Mouse (Mus musculus) midbrain, embryonic 10.5 days (tissue): ENCODE measurements at regions not wholly inside any gene's neighbourhood (a gene's known extent, or its start where the extent isn't known, plus 50 kb on each side); places are given as distances from the start of the nearest gene placed in this dataset.

Source experiments
- DNase-seq: peaks from one replicate; pipeline ENCODE4 v3.0.0-alpha.2; 2017; ENCODE audit warnings: low spot score
- H3K27ac ChIP-seq: fragments of 300-500 bp; sonication (generic); replicated peaks from 2 replicates; pipeline ENCODE4 v1.5.1; 2016; ENCODE audit warnings: mild to moderate bottlenecking
- H3K27me3 ChIP-seq: fragments of 300-500 bp; sonication (generic); 2 replicates; pipeline ENCODE4 v1.6.1; 2016; ENCODE audit warnings: low read depth, mild to moderate bottlenecking; ENCODE audit not compliant: poor library complexity, severe bottlenecking
- H3K36me3 ChIP-seq: fragments of 300-500 bp; sonication (generic); 2 replicates; pipeline ENCODE4 v1.6.1; 2016; ENCODE audit warnings: mild to moderate bottlenecking, moderate library complexity
- H3K4me1 ChIP-seq: fragments of 300-500 bp; sonication (generic); 2 replicates; pipeline ENCODE4 v1.6.1; 2016
- H3K4me3 ChIP-seq: fragments of 300-500 bp; sonication (generic); 2 replicates; pipeline ENCODE4 v1.5.1; 2016; ENCODE audit warnings: mild to moderate bottlenecking, moderate library complexity
- H3K9me3 ChIP-seq: fragments of 300-500 bp; sonication (generic); replicated peaks from 2 replicates; pipeline ENCODE4 v1.6.1; 2016; ENCODE audit warnings: mild to moderate bottlenecking
- WGBS: fragments of 180-500 bp; shearing (Covaris S2); methylation state at CpG from one replicate; pipeline ENCODE4 v1.1.7; 2016; 5-methylcytosine and 5-hydroxymethylcytosine counted together

DNA sequence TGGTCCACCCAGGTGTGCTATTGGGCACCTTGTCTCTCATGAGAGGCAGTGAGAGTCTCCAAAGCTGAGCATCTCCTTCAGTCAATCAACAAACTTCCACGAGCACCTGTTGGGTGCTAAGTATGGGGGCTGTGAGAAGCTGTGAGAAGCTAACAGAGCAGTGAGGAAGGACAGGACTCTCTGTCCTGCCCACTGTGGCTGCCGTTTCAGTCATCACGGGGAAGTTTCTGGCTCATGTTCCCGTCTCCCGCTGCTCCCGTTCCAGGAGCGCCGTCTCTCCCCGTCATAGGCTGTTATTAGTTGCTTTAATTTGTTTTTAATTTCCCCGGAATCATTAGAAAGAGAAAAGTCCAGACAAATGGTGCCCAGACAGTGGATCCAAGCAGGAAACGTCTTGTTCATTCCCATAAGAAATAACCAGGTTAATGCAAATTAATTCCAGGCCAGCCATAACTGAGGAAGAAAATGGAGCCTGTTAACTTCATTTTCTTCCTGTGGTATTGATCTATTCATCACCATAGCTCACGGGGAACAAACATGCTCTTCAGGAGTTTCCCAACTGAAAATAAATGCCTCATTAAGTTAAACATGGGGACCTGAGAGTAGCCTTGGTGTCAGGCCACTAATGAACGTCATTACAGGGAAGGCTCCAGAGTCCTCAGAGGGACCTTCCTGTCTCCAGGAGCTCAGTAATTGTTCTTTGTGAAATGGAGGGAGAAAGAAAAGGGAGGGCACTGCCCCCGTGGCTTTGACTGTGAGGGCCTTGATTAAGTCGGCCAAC lies 70.3 kb downstream of the Matn1 start:
- no peaks in the 10 kb centered on the region for H3K36me3 ChIP-seq
- H3K27ac ChIP-seq: peak overlapping the region; percentile 69
- 69% methylated on average over 15 of the region's 15 CpGs for WGBS
- H3K4me3 ChIP-seq: no peak overlapping the region
- H3K4me1 ChIP-seq: peaks cover 31% of the 10 kb centered on the region
- DNase-seq: no peak
- no peaks in the 10 kb centered on the region; the same call in 1 of the 2 replicates for H3K9me3 ChIP-seq
- peaks cover 7% of the 10 kb centered on the region for H3K27me3 ChIP-seq

DNA sequence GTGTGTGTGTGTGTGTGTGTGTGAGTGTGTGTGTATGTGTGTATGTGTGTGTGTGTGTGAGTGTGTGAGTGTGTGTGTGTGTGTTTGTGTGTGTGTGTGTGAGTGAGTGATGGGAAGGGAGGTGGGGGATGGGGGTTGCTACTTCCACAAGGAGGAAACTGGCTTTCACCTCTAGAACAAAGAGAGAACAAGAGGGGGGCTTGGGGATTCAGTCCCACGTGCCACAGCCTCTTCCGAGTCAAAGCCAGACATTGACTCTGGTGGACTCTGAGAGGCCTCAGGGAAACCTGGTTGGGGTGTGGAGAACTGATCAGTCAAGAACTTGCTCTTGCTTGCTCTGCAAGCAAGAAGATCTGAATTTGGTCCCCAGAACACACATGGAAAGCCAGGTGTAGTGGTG lies 71.0 kb downstream of the Matn1 start:
- Histone ChIP-seq H3K9me3 (no peaks in the 10 kb centered on the region; the same call in 1 of the 2 replicates), H3K36me3 (no peaks in the 10 kb centered on the region), H3K4me1 (peaks cover 24% of the 10 kb centered on the region), H3K4me3 (no peak overlapping the region), H3K27me3 (peaks cover 6% of the 10 kb centered on the region; the same call in 1 of the 2 replicates), H3K27ac (peak overlapping the region; percentile 69)
- 30% methylated on average over 2 of the region's 2 CpGs for WGBS
- DNase-seq: no peak

DNA sequence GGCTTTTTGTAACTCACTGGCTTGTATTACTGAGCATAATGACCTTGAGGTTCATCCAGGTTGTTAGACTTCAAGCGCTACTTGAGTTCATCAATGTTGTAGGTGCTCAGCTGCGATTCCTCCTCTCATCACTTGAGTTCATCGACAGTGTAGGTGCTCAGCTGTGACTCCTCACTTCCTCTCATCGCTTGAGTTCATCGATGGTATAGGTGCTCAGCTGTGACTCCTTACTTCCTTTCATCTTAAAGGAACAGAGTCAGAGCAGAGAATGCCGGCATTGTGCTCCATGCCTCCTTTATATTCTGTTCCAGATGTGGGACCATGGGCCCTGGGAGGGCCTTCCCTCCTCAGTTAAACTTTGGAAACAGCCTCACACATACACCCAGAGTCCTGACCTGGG lies 79.4 kb downstream of the Matn1 start:
- 60% methylated on average over 6 of the region's 6 CpGs for whole genome bisulfite sequencing
- Histone ChIP-seq H3K27me3 (no peaks in the 10 kb centered on the region), H3K4me1 (no peaks in the 10 kb centered on the region), H3K27ac (no peak overlapping the region), H3K9me3 (no peaks in the 10 kb centered on the region; the same call in 1 of the 2 replicates), H3K36me3 (no peaks in the 10 kb centered on the region), H3K4me3 (no peak overlapping the region)
- DNase-seq: no peak

DNA sequence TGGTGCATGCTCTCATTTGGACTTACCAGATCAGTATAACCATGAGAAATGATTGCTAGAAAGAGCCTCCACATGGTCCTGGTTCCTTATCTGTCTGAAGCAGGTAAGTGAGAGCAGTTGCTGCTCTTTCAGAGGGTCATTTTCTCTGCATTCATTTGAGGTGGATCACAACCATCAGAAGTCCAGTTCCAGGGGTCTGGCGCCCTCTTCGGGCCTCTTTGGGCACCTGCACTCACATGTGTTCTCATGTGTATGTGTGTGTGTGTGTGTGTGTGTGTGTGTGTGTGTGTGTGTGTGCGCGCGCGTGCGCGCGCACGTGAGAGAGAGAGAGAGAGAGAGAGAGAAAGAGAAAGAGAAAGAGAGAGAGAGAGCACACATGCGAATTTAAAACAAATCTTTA lies 92.1 kb downstream of the Matn1 start:
- H3K4me1 ChIP-seq: peaks cover 21% of the 10 kb centered on the region
- H3K9me3 ChIP-seq: no peaks in the 10 kb centered on the region
- no peak overlapping the region for H3K27ac ChIP-seq
- WGBS: 85% methylated on average over 11 of the region's 11 CpGs
- 0 out of 2 replicates have a peak, but pooled peaks cover 5% of the 10 kb centered on the region for H3K27me3 ChIP-seq
- H3K36me3 ChIP-seq: no peaks in the 10 kb centered on the region
- no peak overlapping the region for H3K4me3 ChIP-seq
- no peak for DNase-seq

DNA sequence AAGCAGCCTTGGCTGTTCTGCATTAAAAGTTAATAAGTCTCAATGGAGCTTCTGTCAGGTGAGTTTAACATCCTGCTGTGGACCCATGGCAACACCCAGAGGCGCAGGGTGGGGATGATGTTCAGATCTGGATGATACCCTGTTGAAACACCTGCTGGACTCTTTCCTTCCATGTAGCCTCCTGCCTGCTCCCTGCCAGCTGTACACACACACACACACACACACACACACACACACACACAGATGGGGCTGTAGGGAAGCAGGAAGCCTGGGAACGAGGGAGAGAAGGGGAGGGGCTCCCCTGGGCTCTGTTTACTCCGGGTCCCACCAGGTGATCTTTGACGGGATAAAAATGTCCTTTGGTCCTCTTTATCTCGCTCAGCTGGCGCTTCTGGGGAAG lies 93.0 kb downstream of the Matn1 start:
- DNase-seq: no peak
- Histone ChIP-seq H3K36me3 (no peaks in the 10 kb centered on the region), H3K27me3 (no peaks in the 10 kb centered on the region), H3K27ac (0 out of 2 replicates have a peak overlapping the region, but pooled peaks have one; percentile 13), H3K4me3 (no peak overlapping the region), H3K4me1 (peaks cover 21% of the 10 kb centered on the region), H3K9me3 (no peaks in the 10 kb centered on the region)
- 15% methylated on average over 6 of the region's 6 CpGs for WGBS

DNA sequence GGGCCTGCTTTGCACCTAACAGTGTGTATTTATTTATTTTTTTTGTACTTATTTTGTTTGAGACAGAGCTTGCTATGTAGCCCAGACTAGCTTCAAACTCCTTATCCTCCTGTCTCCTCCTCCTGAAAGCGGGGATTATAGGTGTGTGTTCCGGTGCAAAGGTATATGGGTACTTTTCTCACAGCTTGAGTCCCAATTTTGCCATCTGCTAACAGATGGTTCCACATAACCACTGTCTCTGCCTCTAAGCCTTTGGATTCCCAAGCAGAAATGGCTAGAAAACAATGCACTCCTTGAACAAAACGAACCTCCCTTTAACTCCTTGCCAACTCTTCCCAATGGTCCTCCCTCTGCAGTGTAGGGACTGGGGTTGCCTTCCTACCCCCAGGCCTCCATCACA lies 95.5 kb downstream of the Matn1 start:
- 85% methylated on average over 3 of the region's 3 CpGs for WGBS
- H3K4me3 ChIP-seq: no peak overlapping the region

DNA sequence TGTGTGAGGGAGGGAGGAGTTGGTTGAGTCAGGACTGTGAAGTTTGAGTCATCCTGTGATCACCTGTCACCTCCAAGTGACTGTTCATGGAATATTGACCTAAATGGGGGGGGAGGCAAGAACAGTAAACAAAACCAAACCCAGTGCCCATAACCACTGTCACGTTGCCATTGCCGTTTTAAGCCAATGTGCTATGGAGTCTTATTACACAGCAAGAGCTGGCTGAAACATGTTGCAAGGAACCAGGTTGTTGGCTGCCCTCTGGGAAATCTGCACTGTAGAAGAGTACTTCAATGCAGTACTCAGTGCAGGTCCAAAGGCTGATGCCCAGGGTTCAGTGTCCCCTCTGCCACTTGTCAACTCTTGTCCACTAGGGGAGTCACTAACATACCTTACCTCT lies 97.0 kb downstream of the Matn1 start:
- 92% methylated on average over 2 of the region's 2 CpGs for WGBS
- no peak overlapping the region for H3K4me3 ChIP-seq
- H3K27me3 ChIP-seq: no peaks in the 10 kb centered on the region
- H3K9me3 ChIP-seq: no peaks in the 10 kb centered on the region
- peaks cover 24% of the 10 kb centered on the region for H3K4me1 ChIP-seq
- H3K36me3 ChIP-seq: no peaks in the 10 kb centered on the region
- H3K27ac ChIP-seq: no peak overlapping the region
- DNase-seq: no peak

More for the DNA sequence above, 95.5 kb downstream of the Matn1 start:
- no peak for DNase-seq
- Histone ChIP-seq H3K27me3 (no peaks in the 10 kb centered on the region), H3K4me1 (peaks cover 21% of the 10 kb centered on the region), H3K36me3 (no peaks in the 10 kb centered on the region), H3K27ac (no peak overlapping the region), H3K9me3 (no peaks in the 10 kb centered on the region)

DNA sequence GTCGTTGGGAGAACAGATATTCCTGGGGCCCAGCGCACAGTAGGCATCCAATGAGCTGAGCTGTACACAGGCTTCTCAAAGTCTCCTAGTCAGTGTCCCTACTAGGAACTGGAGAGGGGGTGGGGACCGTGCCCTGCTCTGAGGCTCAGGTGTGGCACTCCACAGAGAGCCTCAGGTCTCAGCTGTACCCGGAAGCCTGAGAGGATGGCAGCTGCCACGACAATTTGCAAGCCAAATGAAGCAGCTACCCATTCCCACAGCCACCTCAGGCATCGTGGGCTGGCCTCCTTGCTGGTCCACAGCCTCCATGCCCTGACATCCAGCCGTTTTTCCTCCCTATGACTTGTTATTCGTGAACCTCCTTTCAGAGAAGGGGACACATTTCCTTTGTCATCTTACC lies 101.9 kb downstream of the Matn1 start:
- no peak for DNase-seq
- no peak overlapping the region for H3K27ac ChIP-seq
- no peaks in the 10 kb centered on the region for H3K27me3 ChIP-seq
- H3K36me3 ChIP-seq: no peaks in the 10 kb centered on the region
- no peak overlapping the region for H3K4me3 ChIP-seq
- 54% methylated on average over 8 of the region's 8 CpGs for WGBS
- H3K9me3 ChIP-seq: no peaks in the 10 kb centered on the region
- peaks cover 11% of the 10 kb centered on the region for H3K4me1 ChIP-seq

DNA sequence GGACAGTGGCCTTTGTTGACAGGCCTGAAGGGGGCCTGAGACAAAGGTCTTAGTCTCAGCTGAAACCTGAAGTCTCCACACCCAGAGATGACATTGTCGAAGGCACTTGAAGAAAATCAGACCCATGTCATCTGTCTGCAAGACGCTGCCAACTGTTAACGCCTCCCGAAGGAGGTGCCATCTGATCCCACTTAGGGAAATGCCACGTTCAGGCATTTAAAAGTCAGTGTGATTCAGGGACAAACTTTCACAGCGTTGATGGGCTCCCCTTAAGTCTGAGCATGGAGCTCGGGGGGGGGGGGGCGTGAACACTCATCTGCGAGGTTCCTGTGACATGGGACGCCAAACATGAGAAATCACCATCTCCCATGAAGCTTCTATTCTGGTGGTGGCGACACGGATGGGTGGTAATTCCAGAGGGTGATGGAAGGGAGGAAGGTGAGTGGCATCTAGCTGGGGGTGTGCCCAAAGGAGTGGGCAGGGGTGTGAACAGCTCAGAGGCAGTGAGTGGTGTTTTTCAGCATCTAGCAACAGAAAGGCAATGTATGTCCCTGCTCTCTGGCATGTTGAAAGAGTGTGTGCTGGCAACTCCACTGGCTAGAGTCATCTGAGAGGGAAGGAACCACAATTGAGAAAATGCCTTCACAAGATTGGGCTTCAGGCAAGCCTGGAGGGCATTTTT lies 102.9 kb downstream of the Matn1 start:
- Histone ChIP-seq H3K27me3 (no peaks in the 10 kb centered on the region), H3K4me1 (peaks cover 11% of the 10 kb centered on the region), H3K27ac (no peak overlapping the region), H3K36me3 (no peaks in the 10 kb centered on the region), H3K9me3 (no peaks in the 10 kb centered on the region), H3K4me3 (no peak overlapping the region)
- 82% methylated on average over 12 of the region's 12 CpGs for WGBS
- no peak for DNase-seq

DNA sequence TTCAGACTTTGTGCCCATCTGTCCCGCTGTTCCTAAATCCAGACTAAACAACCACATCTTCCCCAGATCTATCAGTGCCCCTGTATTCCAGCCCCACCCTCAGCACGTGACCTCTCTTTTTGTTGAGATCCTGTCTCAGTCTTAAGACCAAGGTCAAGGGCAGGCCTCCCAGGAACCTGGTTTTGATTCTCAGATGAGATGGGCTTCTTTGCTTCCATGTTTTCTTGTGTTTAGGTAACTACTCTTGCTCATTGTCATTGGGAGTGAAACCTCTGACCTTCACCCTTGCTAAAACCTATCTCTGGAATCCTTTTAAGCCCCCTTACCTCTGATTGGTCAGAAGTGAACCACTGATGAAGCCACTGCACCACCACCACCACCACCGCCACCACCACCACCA lies 112.1 kb downstream of the Matn1 start:
- no peaks in the 10 kb centered on the region for H3K36me3 ChIP-seq
- H3K27ac ChIP-seq: no peak overlapping the region
- H3K4me3 ChIP-seq: no peak overlapping the region
- peaks cover 23% of the 10 kb centered on the region for H3K4me1 ChIP-seq
- 83% methylated on average over 3 of the region's 3 CpGs for WGBS
- peaks cover 13% of the 10 kb centered on the region for H3K9me3 ChIP-seq
- no peak for DNase-seq
- peaks cover 12% of the 10 kb centered on the region; the same call in 1 of the 2 replicates for H3K27me3 ChIP-seq

DNA sequence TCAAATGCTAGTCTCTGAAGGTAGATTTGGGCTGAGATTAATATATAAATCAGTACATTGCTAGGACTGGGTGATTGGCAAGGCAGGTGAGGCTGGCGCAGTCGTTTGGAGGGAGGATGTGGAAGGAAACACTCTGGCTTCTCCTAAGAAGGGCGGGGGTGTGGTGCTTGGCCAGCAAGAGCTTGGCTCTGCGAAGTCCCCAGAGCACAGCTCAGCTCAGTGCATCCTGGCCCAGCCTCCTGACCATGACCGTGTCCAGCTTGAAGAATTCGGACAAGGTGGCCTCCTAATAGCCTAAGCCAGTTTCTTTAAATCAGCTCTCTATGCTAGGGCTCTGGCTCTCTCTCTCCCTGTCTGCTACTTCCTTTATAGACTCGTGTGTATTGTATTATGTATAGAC lies 115.4 kb downstream of the Matn1 start:
- no peak for DNase-seq
- no peaks in the 10 kb centered on the region for H3K9me3 ChIP-seq
- H3K36me3 ChIP-seq: no peaks in the 10 kb centered on the region
- H3K4me3 ChIP-seq: no peak overlapping the region
- peaks cover 50% of the 10 kb centered on the region for H3K4me1 ChIP-seq
- peaks cover 40% of the 10 kb centered on the region for H3K27me3 ChIP-seq
- 72% methylated on average over 7 of the region's 7 CpGs for WGBS
- peak overlapping the region; percentile 78 for H3K27ac ChIP-seq

DNA sequence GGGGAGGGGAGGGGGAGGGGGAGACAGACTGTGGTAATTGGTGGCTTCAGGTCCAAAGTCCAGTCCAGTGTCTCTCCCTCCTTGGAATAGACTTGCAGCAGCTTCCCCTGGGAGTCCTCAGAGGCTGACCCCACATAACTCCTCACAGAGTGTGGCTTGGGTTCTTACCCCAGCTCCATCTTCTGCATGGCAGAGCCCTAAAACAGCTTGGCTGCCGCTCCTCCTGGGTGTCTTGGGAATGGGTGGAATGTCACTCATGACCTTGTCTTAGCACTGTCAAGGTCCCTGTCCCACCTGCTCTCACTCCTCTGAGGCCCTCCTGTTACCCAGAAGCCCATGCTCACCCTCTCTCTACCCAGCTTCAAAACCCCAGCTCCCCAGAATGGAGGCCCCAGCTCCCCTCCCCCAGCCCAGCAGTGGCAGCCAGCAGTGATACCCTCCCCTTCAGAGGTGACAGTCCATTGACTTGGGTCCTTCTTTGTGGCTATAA lies 116.1 kb downstream of the Matn1 start:
- Histone ChIP-seq H3K9me3 (no peaks in the 10 kb centered on the region), H3K36me3 (no peaks in the 10 kb centered on the region), H3K4me1 (peaks cover 57% of the 10 kb centered on the region), H3K27ac (peak overlapping the region; percentile 78), H3K27me3 (peaks cover 47% of the 10 kb centered on the region), H3K4me3 (0 out of 2 replicates have a peak overlapping the region, but pooled peaks have one; percentile 10)
- DNase-seq: peak; percentile 31
- 47% methylated on average over 1 of the region's 1 CpGs for WGBS

DNA sequence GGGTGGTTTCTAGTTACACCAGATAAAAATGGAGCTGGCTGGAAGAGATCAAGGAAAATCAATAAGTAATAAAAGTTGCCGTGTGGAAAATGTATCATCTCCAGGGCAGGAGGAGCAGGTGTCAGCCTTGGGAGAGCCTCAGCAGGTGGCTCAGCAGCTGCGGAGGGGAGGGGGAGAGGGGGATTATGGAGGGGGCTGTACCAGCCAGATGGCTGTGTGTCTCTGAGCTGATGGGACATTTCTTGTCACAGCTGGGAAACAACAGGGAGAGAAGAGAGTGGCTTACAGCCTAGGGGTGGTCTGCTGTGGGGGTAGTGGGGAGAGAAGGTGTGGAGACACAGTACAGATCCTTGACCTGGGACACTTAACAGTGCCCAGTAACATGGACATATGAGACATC lies 116.5 kb downstream of the Matn1 start:
- DNase-seq: peak; percentile 55
- Histone ChIP-seq H3K36me3 (no peaks in the 10 kb centered on the region), H3K27ac (peak overlapping the region; percentile 78), H3K27me3 (peaks cover 51% of the 10 kb centered on the region), H3K4me1 (peaks cover 61% of the 10 kb centered on the region), H3K4me3 (no peak overlapping the region), H3K9me3 (no peaks in the 10 kb centered on the region)
- 11% methylated on average over 2 of the region's 2 CpGs for WGBS
